Mouse (Mus musculus) MEL (cell line): ENCODE results near the gene Zar1.
"Not testable (repeated sequence)": the region's sequence is repeated elsewhere in the genome, so short reads cannot be mapped to it uniquely, and the experiment has no call there.

Source experiments
- BHLHE40 ChIP-seq: IDR thresholded peaks from 2 replicates; pipeline ENCODE4 v1.6.1; 2012; ENCODE audit warnings: low read depth, mild to moderate bottlenecking, inconsistent platforms, low read length, improper control_type of control experiment, borderline replicate concordance
- CTCF ChIP-seq, 3 experiments: IDR thresholded peaks in 2 of 3; conservative IDR thresholded peaks in 1 of 3; 2 replicates each; pipeline ENCODE4 v1.5.1; 2011 to 2012; ENCODE audit warnings: low read length in 3 of 3, low read depth in 2 of 3, mild to moderate bottlenecking in 2 of 3, improper control_type of control experiment in 1 of 3, inconsistent platforms in 1 of 3, mixed read lengths in 1 of 3, moderate library complexity in 1 of 3; ENCODE audit not compliant: control insufficient read depth in 1 of 3, insufficient read depth in 1 of 3, poor library complexity in 1 of 3, severe bottlenecking in 1 of 3
- GABPA ChIP-seq: IDR thresholded peaks from 2 replicates; pipeline ENCODE4 v1.6.1; 2012; ENCODE audit warnings: low read depth, mild to moderate bottlenecking, inconsistent platforms, low read length, improper control_type of control experiment, moderate library complexity
- POLR2A ChIP-seq, 2 experiments: IDR thresholded peaks; 2 replicates each; pipeline ENCODE4 v1.6.1; 2011 to 2012; ENCODE audit warnings: low read length in 2 of 2, mild to moderate bottlenecking in 2 of 2, control low read depth in 1 of 2, improper control_type of control experiment in 1 of 2, low read depth in 1 of 2, moderate library complexity in 1 of 2; ENCODE audit not compliant: control insufficient read depth in 1 of 2, insufficient read depth in 1 of 2, poor library complexity in 1 of 2
- SIN3A ChIP-seq: IDR thresholded peaks from 2 replicates; pipeline ENCODE4 v1.6.1; 2012; ENCODE audit warnings: low read length, improper control_type of control experiment, inconsistent platforms

DNA sequence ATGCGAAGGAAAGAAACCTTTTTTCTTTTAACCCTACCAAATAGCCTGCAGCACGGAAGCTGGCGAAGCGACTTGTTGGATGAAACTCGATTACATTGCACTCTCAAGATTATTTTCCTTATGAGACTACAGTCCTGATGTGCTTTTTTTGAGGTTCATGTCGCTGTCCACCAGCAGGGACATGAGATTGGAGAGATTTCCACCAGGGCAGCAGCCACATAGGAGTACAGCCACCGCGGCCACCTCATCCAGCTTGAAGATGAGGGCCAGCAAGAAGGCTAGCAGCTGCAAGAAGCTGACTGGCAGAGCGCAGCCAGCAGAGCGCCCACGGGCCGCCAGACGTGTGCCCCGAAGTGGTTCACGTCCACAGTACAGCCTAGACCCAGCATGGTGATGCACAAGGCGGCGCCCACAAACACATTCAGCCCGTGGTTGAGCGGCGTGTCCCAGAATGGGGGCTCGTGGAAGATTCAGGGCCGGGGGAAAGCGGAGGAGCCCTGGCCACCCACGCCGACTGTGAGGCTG lies 5.7 kb upstream of the Zar1 start:
- not testable (repeated sequence) for TF ChIP-seq SIN3A; POLR2A (IDR thresholded peaks at IDR 0.05; ENCODE audit: control insufficient read depth in 1 of 2, insufficient read depth in 1 of 2, low read depth in 1 of 2, low read length in 2 of 2, poor library complexity in 1 of 2); BHLHE40; CTCF (IDR thresholded peaks at IDR 0.05 in 2 of 3, conservative IDR thresholded peaks at IDR 0.05 in 1 of 3; ENCODE audit: control insufficient read depth in 1 of 3, insufficient read depth in 1 of 3, low read depth in 2 of 3, low read length in 3 of 3, poor library complexity in 1 of 3, severe bottlenecking in 1 of 3); GABPA
